Mouse (Mus musculus) E14TG2a.4 (cell line): Measurements from ENCODE around the gene Nipal4.

Source experiments
- CTCF ChIP-seq: conservative IDR thresholded peaks from 2 replicates; pipeline ENCODE4 v1.5.1; 2014; ENCODE audit warnings: low read length
- POU5F1 ChIP-seq: IDR thresholded peaks from 2 replicates; pipeline ENCODE4 v1.6.1; 2014; ENCODE audit warnings: low read length, borderline replicate concordance

- TF ChIP-seq CTCF (no peak), POU5F1 (no peak)
These were observed 44.6 kb downstream of the Nipal4 start for GRCm38 (mm10) chr11:46121666-46122065.
